Mouse (Mus musculus): ENCODE measurements around the gene Lpar1. TPM values are rescaled to one million over a fixed set of nuclear protein-coding genes. Genes with fewer than 3 reads are reported as not detected.

Gene Lpar1
- polyA plus RNA-seq, 1 experiment = 15.4 TPM

GRCm38 (mm10) chr4:58471203-58471910 lies 82.3 kb downstream of the Lpar1 start:
- TF ChIP-seq POLR2A (IDR thresholded peaks at IDR 0.05; ENCODE audit: low read depth, low read length) = no peak
- TF ChIP-seq CTCF (conservative IDR thresholded peaks at IDR 0.05; ENCODE audit: insufficient read depth, insufficient read length, low read depth, low read length) = no peak
- Histone ChIP-seq H3K27ac (ENCODE audit: insufficient read depth, low read depth, low read length) (no peak overlapping the region), H3K36me3 (ENCODE audit: control insufficient read depth, insufficient read depth, low read length) (no peaks in the 10 kb centered on the region), H3K27me3 (replicated peaks; ENCODE audit: control insufficient read depth, insufficient read depth, low read length) (no peaks in the 10 kb centered on the region), H3K4me1 (ENCODE audit: control insufficient read depth, insufficient read depth, low read length) (no peaks in the 10 kb centered on the region), H3K4me3 (ENCODE audit: insufficient read depth, low read depth, low read length) (no peak overlapping the region)
- 74% methylated on average over 4 of the region's 4 CpGs for WGBS
- no peak for DNase-seq

GRCm38 (mm10) chr4:58469651-58470592 lies 83.8 kb downstream of the Lpar1 start:
- 94% methylated on average over 5 of the region's 5 CpGs for WGBS
- TF ChIP-seq POLR2A (IDR thresholded peaks at IDR 0.05; ENCODE audit: low read depth, low read length) = no peak
- TF ChIP-seq CTCF (conservative IDR thresholded peaks at IDR 0.05; ENCODE audit: insufficient read depth, insufficient read length, low read depth, low read length) = no peak
- DNase-seq = no peak
- Histone ChIP-seq H3K36me3 (ENCODE audit: control insufficient read depth, insufficient read depth, low read length) (no peaks in the 10 kb centered on the region), H3K27me3 (replicated peaks; ENCODE audit: control insufficient read depth, insufficient read depth, low read length) (no peaks in the 10 kb centered on the region), H3K4me1 (ENCODE audit: control insufficient read depth, insufficient read depth, low read length) (no peaks in the 10 kb centered on the region), H3K27ac (ENCODE audit: insufficient read depth, low read depth, low read length) (no peak overlapping the region), H3K4me3 (ENCODE audit: insufficient read depth, low read depth, low read length) (no peak overlapping the region)

DNA sequence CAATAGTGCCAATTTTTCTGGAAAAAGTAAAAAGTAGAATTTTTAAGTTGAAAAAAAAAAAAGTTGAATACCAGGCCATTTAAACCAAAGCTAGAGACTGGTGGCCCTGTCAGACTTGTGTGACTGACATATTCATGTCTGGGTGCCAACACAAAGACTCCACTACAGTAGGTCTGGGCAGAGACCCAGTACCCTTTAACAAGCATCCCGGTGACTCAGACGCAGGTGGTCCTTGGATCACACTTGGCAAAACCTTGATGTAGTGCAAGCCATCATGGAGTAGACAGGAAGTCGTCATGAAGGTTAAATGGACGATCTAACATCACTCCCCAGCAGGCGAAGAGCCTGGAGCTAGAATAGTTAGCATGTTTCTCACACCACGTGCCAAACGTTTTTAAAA lies 84.7 kb downstream of the Lpar1 start:
- TF ChIP-seq CTCF (conservative IDR thresholded peaks at IDR 0.05; ENCODE audit: insufficient read depth, insufficient read length, low read depth, low read length) (no peak), POLR2A (IDR thresholded peaks at IDR 0.05; ENCODE audit: low read depth, low read length) (no peak)
- Histone ChIP-seq H3K4me3 (ENCODE audit: insufficient read depth, low read depth, low read length) (no peak overlapping the region), H3K27ac (ENCODE audit: insufficient read depth, low read depth, low read length) (no peak overlapping the region), H3K36me3 (ENCODE audit: control insufficient read depth, insufficient read depth, low read length) (no peaks in the 10 kb centered on the region), H3K4me1 (ENCODE audit: control insufficient read depth, insufficient read depth, low read length) (no peaks in the 10 kb centered on the region), H3K27me3 (replicated peaks; ENCODE audit: control insufficient read depth, insufficient read depth, low read length) (no peaks in the 10 kb centered on the region)
- no peak for DNase-seq
- 83% methylated on average over 7 of the region's 7 CpGs for WGBS

DNA sequence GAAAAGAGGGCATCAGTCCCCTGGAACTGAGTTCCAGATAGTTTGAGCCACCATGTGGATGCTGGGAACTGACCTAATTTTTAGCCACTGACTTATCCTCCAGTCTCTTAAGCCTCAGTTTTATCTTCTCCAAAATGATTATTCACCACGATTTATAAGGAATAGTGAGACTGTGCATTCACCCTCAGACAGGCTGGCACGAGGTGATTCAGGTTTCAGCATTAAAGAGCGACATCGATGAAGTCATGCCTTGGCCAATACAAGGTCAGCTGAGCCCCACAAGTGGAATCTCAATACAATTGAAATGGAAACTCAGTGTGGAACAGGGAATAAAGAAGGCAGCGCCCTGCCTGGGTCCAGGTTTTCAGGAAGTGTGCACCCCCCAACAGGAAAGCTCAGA lies 88.1 kb downstream of the Lpar1 start:
- H3K27me3 ChIP-seq (replicated peaks; ENCODE audit: control insufficient read depth, insufficient read depth, low read length) = no peaks in the 10 kb centered on the region
- TF ChIP-seq CTCF (conservative IDR thresholded peaks at IDR 0.05; ENCODE audit: insufficient read depth, insufficient read length, low read depth, low read length) (no peak), POLR2A (IDR thresholded peaks at IDR 0.05; ENCODE audit: low read depth, low read length) (no peak)
- no peaks in the 10 kb centered on the region for H3K36me3 ChIP-seq (ENCODE audit: control insufficient read depth, insufficient read depth, low read length)
- no peak overlapping the region for H3K4me3 ChIP-seq (ENCODE audit: insufficient read depth, low read depth, low read length)
- H3K4me1 ChIP-seq (ENCODE audit: control insufficient read depth, insufficient read depth, low read length) = no peaks in the 10 kb centered on the region
- no peak for DNase-seq
- 88% methylated on average over 5 of the region's 5 CpGs for WGBS
- no peak overlapping the region for H3K27ac ChIP-seq (ENCODE audit: insufficient read depth, low read depth, low read length)

- no peak for DNase-seq
- Histone ChIP-seq H3K36me3 (ENCODE audit: control insufficient read depth, insufficient read depth, low read length) (no peaks in the 10 kb centered on the region), H3K27ac (ENCODE audit: insufficient read depth, low read depth, low read length) (no peak overlapping the region), H3K4me3 (ENCODE audit: insufficient read depth, low read depth, low read length) (no peak overlapping the region), H3K4me1 (ENCODE audit: control insufficient read depth, insufficient read depth, low read length) (no peaks in the 10 kb centered on the region), H3K27me3 (replicated peaks; ENCODE audit: control insufficient read depth, insufficient read depth, low read length) (no peaks in the 10 kb centered on the region)
- WGBS = 81% methylated on average over 13 of the region's 13 CpGs
- no peak for TF ChIP-seq CTCF (conservative IDR thresholded peaks at IDR 0.05; ENCODE audit: insufficient read depth, insufficient read length, low read depth, low read length)
- no peak for TF ChIP-seq POLR2A (IDR thresholded peaks at IDR 0.05; ENCODE audit: low read depth, low read length)
Observed at GRCm38 (mm10) chr4:58464390-58465164, 89.1 kb downstream of the Lpar1 start.

DNA sequence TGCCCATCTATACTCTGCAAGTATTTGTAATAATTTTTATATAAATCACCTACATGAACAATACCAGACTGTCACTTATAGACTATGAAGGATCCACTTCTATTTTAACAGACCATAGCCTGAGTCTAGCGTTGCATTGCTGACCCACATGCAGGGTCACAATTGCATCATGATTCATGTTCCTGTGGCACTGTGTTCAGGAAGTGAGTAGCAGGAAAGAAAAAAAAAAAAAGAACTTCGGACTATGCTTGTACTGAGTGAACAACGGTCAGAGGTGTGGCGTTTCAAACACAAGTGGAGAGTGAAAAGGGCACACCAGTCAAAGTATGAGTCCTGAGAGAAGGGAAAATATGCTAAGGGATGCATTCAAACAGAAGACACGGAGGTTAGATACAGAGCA lies 90.7 kb downstream of the Lpar1 start:
- no peaks in the 10 kb centered on the region for H3K4me1 ChIP-seq (ENCODE audit: control insufficient read depth, insufficient read depth, low read length)
- no peak overlapping the region for H3K27ac ChIP-seq (ENCODE audit: insufficient read depth, low read depth, low read length)
- no peaks in the 10 kb centered on the region for H3K36me3 ChIP-seq (ENCODE audit: control insufficient read depth, insufficient read depth, low read length)
- H3K27me3 ChIP-seq (replicated peaks; ENCODE audit: control insufficient read depth, insufficient read depth, low read length) = no peaks in the 10 kb centered on the region
- WGBS = 52% methylated on average over 5 of the region's 5 CpGs
- no peak overlapping the region for H3K4me3 ChIP-seq (ENCODE audit: insufficient read depth, low read depth, low read length)
- DNase-seq = no peak
- TF ChIP-seq POLR2A (IDR thresholded peaks at IDR 0.05; ENCODE audit: low read depth, low read length) (no peak), CTCF (conservative IDR thresholded peaks at IDR 0.05; ENCODE audit: insufficient read depth, insufficient read length, low read depth, low read length) (no peak)

Measured in kidney, adult 2 months (tissue).